Mouse (Mus musculus) cerebellum, adult 11 months (tissue): ENCODE results near the gene Mn1.

ENCODE experiments used
- DNase-seq: peaks from one replicate; pipeline ENCODE4 v3.0.0; 2022

Gene Mn1

DNA sequence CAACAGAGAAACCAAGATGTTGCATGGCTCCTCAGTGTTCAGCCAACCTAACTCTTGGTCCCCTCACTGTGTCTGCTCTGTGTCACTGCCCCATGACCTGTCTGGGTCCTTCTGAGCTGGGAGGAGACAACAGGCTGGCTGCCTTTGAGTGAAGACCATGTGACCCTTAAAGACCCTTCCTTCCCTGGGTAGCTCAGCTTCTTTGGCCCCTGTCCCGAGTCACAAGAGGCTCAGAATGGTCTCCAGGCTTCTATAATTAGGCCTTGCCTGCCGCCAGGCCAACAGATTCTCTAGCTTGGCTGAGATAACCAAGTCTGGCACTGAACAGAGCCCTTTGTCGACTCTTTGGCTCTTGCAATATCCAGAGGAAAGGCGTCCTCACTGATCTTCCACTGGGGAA is 73.4 kb downstream of the Mn1 start:
- DNase-seq: no peak

DNA sequence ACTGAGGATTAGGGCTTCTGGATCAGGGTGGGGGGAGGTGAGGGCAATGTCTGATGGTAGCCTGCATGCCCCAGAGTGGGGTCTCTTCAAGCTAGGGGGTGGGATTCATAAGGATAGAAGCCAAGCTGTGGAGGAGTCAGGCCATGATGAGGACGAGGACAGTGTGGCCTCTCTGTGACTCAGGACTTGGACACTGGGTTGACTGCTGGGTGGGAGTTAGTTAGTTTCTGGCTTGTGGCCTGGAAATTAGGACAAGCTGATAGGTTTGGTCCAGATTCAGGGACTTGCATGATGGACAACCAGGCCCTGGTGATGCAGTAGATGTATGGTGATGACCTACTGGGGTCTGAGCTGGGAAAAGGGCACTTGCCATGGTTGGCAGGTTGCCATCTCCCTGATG is 74.3 kb downstream of the Mn1 start:
- no peak for DNase-seq

- DNase-seq: no peak
These were observed 82.9 kb downstream of the Mn1 start for GRCm38 (mm10) chr5:111500036-111500435.

- DNase-seq: no peak
These were observed 84.7 kb downstream of the Mn1 start for GRCm38 (mm10) chr5:111501691-111502441.

DNA sequence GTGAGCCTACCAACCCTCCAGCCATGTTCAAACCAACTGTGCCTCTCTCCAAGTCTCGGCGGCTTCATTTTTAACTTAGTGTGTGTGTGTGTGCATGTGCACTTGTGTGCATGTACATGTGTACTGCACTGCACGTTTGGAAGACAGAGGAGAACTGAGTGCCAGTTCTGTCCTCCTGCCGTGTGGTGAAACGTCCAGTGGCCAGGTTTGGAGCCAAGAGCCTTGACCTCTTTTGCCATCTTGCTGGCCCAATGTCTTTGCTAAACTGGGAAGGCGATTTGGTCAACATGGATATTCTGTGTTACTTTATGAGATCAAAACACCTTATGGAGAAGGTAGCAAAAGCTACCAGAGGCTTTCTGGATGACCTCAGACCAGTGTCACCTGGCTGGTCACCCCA is 88.1 kb downstream of the Mn1 start:
- no peak for DNase-seq

DNA sequence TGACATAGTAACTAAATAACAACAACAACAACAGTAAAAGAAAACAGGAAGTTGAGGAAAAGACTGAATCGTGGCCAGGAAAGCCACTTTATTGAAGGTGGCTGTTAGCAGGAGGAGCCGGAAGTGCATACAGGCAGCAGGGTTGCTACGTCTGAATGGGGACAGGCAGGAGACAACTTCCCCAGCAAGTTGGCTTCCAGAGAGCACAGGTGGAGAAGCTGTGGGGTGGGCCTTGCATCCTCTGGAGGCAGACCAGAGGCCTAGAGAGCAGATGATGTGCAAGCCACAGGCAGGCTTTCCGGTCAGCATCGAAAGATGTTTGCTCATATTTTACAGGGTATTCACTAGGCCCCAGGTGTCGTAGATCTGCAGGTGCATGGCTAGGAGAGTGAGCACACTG is 88.7 kb downstream of the Mn1 start:
- no peak for DNase-seq

- no peak for DNase-seq
These were observed 89.2 kb downstream of the Mn1 start for GRCm38 (mm10) chr5:111506410-111506809.
